Mouse (Mus musculus): ENCODE data around the gene St3gal2.
"Not testable (repeated sequence)": the region's sequence is repeated elsewhere in the genome, so short reads cannot be mapped to it uniquely, and the experiment has no call there.

St3gal2 gene

GRCm38 (mm10) chr8:110919341-110920031, at the start of gene St3gal2:
TSS of gene St3gal2 (plus strand) at chr8:110919922.
- peak; percentile 97 for DNase-seq (ENCODE audit: low read depth, low spot score)

- DNase-seq (ENCODE audit: low read depth, low spot score) = no peak
These were observed 49.2 kb upstream of the St3gal2 start for GRCm38 (mm10) chr8:110870501-110870900.

GRCm38 (mm10) chr8:110877862-110878261, 41.9 kb upstream of the St3gal2 start:
- no peak for DNase-seq (ENCODE audit: low read depth, low spot score)

GRCm38 (mm10) chr8:110881741-110882310, 37.9 kb upstream of the St3gal2 start:
- DNase-seq (ENCODE audit: low read depth, low spot score) = peak; percentile 54

GRCm38 (mm10) chr8:110883824-110884223, 35.9 kb upstream of the St3gal2 start:
- DNase-seq (ENCODE audit: low read depth, low spot score) = no peak

GRCm38 (mm10) chr8:110886634-110887033, 33.1 kb upstream of the St3gal2 start:
- no peak for DNase-seq (ENCODE audit: low read depth, low spot score)

GRCm38 (mm10) chr8:110887551-110887950, 32.2 kb upstream of the St3gal2 start:
- DNase-seq (ENCODE audit: low read depth, low spot score) = no peak

- DNase-seq (ENCODE audit: low read depth, low spot score) = no peak
These were observed 31.3 kb upstream of the St3gal2 start for GRCm38 (mm10) chr8:110888441-110888840.

GRCm38 (mm10) chr8:110888860-110889259, 30.9 kb upstream of the St3gal2 start:
- no peak for DNase-seq (ENCODE audit: low read depth, low spot score)

GRCm38 (mm10) chr8:110889904-110890470, 29.7 kb upstream of the St3gal2 start:
- DNase-seq (ENCODE audit: low read depth, low spot score) = no peak

- DNase-seq (ENCODE audit: low read depth, low spot score) = no peak
These were observed 27.7 kb upstream of the St3gal2 start for GRCm38 (mm10) chr8:110892040-110892439.

GRCm38 (mm10) chr8:110892913-110893312, 26.8 kb upstream of the St3gal2 start:
- DNase-seq (ENCODE audit: low read depth, low spot score) = no peak

- no peak for DNase-seq (ENCODE audit: low read depth, low spot score)
These were observed 24.9 kb upstream of the St3gal2 start for GRCm38 (mm10) chr8:110894851-110895250.

- DNase-seq (ENCODE audit: low read depth, low spot score) = no peak
These were observed 24.5 kb upstream of the St3gal2 start for GRCm38 (mm10) chr8:110895254-110895653.

GRCm38 (mm10) chr8:110895812-110896211, 23.9 kb upstream of the St3gal2 start:
- DNase-seq (ENCODE audit: low read depth, low spot score) = no peak

GRCm38 (mm10) chr8:110897495-110897894, 22.2 kb upstream of the St3gal2 start:
- DNase-seq (ENCODE audit: low read depth, low spot score) = no peak

- DNase-seq (ENCODE audit: low read depth, low spot score) = no peak
These were observed 18.7 kb upstream of the St3gal2 start for GRCm38 (mm10) chr8:110901056-110901455.

- peak; percentile 67 for DNase-seq (ENCODE audit: low read depth, low spot score)
These were observed 17.7 kb upstream of the St3gal2 start, which contains the start of gene Fuk for GRCm38 (mm10) chr8:110901839-110902578. TSS of gene Fuk (minus strand) at chr8:110902488.

- DNase-seq (ENCODE audit: low read depth, low spot score) = no peak
These were observed 17.1 kb upstream of the St3gal2 start for GRCm38 (mm10) chr8:110902579-110902965.

GRCm38 (mm10) chr8:110905404-110905803, 14.3 kb upstream of the St3gal2 start:
- DNase-seq (ENCODE audit: low read depth, low spot score) = no peak

- no peak for DNase-seq (ENCODE audit: low read depth, low spot score)
These were observed 13.0 kb upstream of the St3gal2 start for GRCm38 (mm10) chr8:110906682-110907081.

- not testable (repeated sequence) for DNase-seq (ENCODE audit: low read depth, low spot score)
These were observed 9.9 kb upstream of the St3gal2 start for GRCm38 (mm10) chr8:110909850-110910249.

Measured in telencephalon, adult 2 months (tissue).